Mouse (Mus musculus) liver, adult 2 months (tissue): ENCODE data around the gene Zfp991. TPM values are rescaled to one million over a fixed set of nuclear protein-coding genes. Genes with fewer than 3 reads are reported as not detected.
"Not testable (repeated sequence)": the region's sequence is repeated elsewhere in the genome, so short reads cannot be mapped to it uniquely, and the experiment has no call there.

ENCODE experiments used
- DNase-seq: peaks from one replicate; pipeline ENCODE4 v3.0.0-alpha.2; 2011; ENCODE audit warnings: low read depth, low spot score; ENCODE audit errors: extremely low read depth
- H3K27ac ChIP-seq: fragments of 200-500 bp; replicated peaks from 2 replicates; pipeline ENCODE4 v1.5.1; 2012; ENCODE audit warnings: low read depth, mild to moderate bottlenecking, control low read depth, inconsistent platforms, low read length; ENCODE audit not compliant: insufficient read depth
- H3K27me3 ChIP-seq: fragments of 200-500 bp; 2 replicates; pipeline ENCODE4 v1.6.1; 2012; ENCODE audit warnings: mild to moderate bottlenecking, moderate library complexity, low read length, inconsistent platforms; ENCODE audit not compliant: control insufficient read depth, insufficient read depth
- H3K36me3 ChIP-seq: fragments of 200-500 bp; 2 replicates; pipeline ENCODE4 v1.6.1; 2012; ENCODE audit warnings: low read length, inconsistent platforms; ENCODE audit not compliant: control insufficient read depth, insufficient read depth
- H3K4me1 ChIP-seq: fragments of 200-500 bp; 2 replicates; pipeline ENCODE4 v1.6.1; 2011; ENCODE audit warnings: low read length; ENCODE audit not compliant: control insufficient read depth, insufficient read depth
- H3K4me3 ChIP-seq: fragments of 200-500 bp; 2 replicates; pipeline ENCODE4 v1.5.1; 2011; ENCODE audit warnings: low read depth, mild to moderate bottlenecking, control low read depth, low read length, moderate library complexity; ENCODE audit not compliant: insufficient read depth
- H3K79me2 ChIP-seq: fragments of 200-500 bp; 2 replicates; pipeline ENCODE4 v1.6.1; 2012; ENCODE audit warnings: inconsistent platforms, mild to moderate bottlenecking, low read length, moderate library complexity; ENCODE audit not compliant: control insufficient read depth, insufficient read depth
- H3K9ac ChIP-seq: fragments of 200-500 bp; 2 replicates; pipeline ENCODE4 v1.6.1; 2012; ENCODE audit warnings: low read depth, mild to moderate bottlenecking, control low read depth, inconsistent platforms, low read length
- WGBS: fragments of 180-500 bp; shearing (Covaris S2); methylation state at CpG from one replicate; pipeline ENCODE4 v1.1.7; 2018; 5-methylcytosine and 5-hydroxymethylcytosine counted together
- polyA plus RNA-seq: library from polyadenylated mRNA; depleted of rRNA; stranded (reverse); fragments of >200 nt; gene quantifications from 2 replicates; pipeline ENCODE4 v1.2.3, GENCODE M21; 2012; rRNA removed
- total RNA-seq: library from RNA; depleted of rRNA; stranded (reverse); fragments of >200 nt; gene quantifications from 2 replicates; pipeline ENCODE4 v1.2.3, GENCODE M21; 2014; rRNA removed

Zfp991 gene
- total RNA-seq, result 1.1 TPM in 2 replicates
- 0.05 TPM in 1 of 2 replicates, not detected in the other for polyA plus RNA-seq

DNA sequence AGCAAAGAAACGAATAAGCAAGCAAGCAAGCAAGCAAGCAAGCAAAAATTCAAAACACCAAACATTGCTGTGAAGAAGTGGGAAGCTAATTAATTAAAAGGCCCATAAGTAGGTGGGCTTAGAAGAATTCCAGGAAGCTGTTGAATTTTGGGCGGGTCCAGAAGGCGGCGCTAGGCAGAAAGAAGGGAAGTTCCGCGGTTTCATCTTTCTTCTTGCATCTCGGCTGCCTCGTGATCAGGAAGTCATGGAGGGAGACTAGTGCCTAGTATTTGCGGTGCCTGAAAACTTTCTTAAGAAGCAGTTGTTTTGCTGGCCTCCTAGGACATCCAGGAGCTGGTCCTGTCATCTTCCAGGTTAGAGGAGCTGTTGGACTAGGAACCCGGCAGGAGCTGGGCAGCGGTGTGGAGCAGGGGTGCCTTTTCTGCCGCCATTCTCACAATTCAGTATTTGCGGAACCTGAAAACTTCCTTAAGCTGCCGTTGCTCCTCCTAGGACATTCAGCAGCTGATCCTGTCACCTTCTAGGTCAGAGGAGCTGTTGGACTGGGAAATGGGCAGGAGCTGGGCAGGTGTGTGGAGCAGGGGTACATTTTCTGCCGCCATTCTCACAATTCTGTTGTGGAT, at the start of gene Zfp991:
TSS of gene Zfp991 (plus strand) at position 202 of the 623 bp plus-strand sequence.
- H3K4me1 ChIP-seq, H3K79me2 ChIP-seq, H3K9ac ChIP-seq, H3K36me3 ChIP-seq, H3K27me3 ChIP-seq, DNase-seq, H3K4me3 ChIP-seq, H3K27ac ChIP-seq: not testable (repeated sequence)
- 33% methylated on average over 2 of the region's 15 CpGs for WGBS

DNA sequence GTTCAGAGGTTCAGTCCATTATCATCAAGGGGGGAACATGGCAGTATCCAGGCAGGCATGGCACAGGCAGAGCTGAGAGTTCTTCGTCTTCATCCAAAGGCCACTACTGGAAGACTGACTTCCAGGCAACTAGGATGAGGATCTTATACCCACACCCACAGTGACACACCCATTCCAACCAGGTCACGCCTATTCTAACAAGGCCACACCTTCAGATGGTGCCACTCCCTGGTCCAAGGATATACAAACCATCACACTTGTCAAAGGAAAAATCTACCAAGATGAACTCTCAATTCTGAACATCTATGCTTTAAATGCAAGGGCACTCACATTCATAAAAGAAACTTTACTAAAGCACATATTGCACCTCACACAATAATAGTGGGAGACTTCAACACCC, 36.2 kb upstream of the Zfp991 start:
- not testable (repeated sequence) for DNase-seq, H3K9ac ChIP-seq, H3K27me3 ChIP-seq, H3K4me3 ChIP-seq, H3K36me3 ChIP-seq, H3K4me1 ChIP-seq, H3K27ac ChIP-seq, H3K79me2 ChIP-seq
- WGBS, result 63% methylated on average over 2 of the region's 2 CpGs

DNA sequence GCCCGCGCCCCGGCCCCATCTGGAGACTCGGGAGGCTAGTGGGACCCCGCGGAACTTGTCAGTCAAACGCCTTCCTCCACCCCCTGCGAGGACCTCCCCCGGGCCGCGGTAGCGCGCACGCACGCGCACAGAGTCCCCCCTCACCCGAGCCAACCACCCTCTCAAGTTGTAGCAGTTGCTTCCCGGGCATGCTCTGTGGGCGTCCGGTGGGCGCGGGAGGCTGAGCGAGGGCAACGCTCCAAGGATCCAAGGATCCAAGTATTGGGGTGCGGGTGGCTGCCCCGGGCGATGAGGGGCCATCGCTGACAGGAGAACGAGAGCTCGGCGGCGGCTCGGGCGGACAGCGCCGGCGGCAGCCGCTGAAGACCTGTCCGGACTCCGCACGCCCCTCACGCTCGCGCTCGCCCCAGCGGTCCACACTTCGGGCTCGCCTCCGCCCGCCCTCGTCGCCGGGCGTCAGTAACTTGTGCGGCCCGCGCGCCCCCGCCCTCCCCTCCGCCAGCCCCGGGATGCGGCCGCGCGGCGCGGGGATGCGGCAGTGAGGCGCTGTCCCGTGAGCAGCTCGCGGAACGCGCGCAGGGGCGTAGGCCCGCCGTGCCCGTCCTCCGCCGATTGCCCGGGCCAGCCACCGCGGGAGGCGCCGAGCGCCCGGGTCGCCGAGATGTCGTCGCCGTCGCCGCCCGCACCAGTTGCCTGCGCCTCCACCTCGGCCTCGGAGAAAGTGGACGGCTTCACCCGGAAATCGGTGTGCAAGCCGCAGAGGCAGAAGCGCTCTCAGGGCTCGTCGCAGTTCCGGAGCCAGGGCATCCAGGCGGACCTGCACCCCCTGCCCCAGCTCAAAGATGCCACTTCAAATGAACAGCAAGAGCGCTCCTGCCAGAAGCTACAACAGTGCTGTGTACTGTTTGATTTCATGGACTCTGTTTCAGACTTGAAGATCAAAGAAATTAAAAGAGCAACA, 29.9 kb upstream of the Zfp991 start:
- not testable (repeated sequence) for DNase-seq, H3K79me2 ChIP-seq, H3K36me3 ChIP-seq, H3K27me3 ChIP-seq, H3K27ac ChIP-seq, H3K9ac ChIP-seq, H3K4me1 ChIP-seq
- peak overlapping the region; percentile 27; the same call in 1 of the 2 replicates for H3K4me3 ChIP-seq
- 3% methylated on average over 94 of the region's 109 CpGs for WGBS

DNA sequence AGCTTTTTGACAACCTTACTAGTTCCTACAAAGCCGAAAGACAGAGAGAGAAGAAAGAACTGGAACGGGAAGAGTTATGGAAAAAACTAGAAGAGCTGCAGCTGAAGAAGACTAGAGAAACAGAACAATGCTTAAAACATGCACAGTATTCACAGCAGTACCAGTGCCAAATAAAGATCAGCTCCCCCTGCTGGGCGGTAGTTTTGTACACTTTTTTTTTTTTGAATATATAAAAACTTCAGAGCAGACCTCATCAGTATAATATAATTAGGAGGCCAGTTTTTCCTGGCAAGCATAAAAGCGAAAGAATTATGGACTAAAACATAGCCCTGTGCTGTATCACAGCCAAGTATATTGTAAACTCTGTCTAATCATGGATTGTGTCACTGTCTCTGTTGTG, 28.0 kb upstream of the Zfp991 start:
- not testable (repeated sequence) for H3K79me2 ChIP-seq, H3K4me1 ChIP-seq, H3K4me3 ChIP-seq, H3K9ac ChIP-seq, H3K27me3 ChIP-seq, H3K27ac ChIP-seq, DNase-seq, H3K36me3 ChIP-seq
- 49% methylated on average over 4 of the region's 4 CpGs for WGBS

DNA sequence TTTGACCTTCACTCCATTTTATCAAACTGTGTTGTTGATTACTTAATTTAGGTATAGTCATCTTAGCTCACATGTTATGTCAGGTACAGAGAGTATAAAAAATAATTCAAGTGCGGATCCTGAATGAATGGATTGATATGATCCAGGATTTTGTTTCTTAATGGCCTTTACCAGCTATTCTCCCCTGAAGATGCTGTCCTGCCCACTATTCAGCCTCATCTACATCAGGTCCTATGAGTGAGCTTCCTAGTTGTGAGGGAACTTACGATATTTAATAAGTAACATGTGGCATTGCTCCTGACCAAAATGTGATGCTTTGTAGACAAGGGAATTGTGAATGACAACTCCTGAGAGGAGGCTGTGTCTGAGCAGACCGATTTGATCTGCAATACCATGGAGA, 14.0 kb upstream of the Zfp991 start:
- H3K9ac ChIP-seq, DNase-seq, H3K36me3 ChIP-seq, H3K4me1 ChIP-seq, H3K79me2 ChIP-seq, H3K27ac ChIP-seq, H3K27me3 ChIP-seq, H3K4me3 ChIP-seq: not testable (repeated sequence)
- 65% methylated on average over 2 of the region's 3 CpGs for WGBS

DNA sequence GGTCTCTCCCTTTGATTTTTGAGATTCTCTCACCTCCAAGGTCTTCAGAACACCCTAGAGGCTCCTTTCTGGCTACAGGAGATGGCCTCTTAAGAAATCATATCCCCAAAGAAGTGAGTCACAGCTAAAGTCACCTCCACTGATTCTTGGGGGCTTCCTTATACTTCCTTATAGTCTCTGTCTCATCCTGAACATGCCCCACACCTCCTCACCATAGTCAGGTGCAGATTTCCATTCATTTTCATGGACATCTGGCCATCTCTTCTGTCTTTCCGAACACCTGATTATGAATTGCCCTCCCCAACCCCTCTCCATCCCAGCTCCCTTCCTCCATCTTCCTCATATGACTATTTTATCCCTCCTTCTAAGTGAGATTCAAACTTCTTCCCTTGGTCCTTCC, 9.6 kb upstream of the Zfp991 start:
- not testable (repeated sequence) for DNase-seq, H3K27me3 ChIP-seq, H3K27ac ChIP-seq, H3K9ac ChIP-seq, H3K36me3 ChIP-seq, H3K4me1 ChIP-seq, H3K4me3 ChIP-seq, H3K79me2 ChIP-seq
- WGBS, result 60% methylated on average over 1 of the region's 1 CpGs

DNA sequence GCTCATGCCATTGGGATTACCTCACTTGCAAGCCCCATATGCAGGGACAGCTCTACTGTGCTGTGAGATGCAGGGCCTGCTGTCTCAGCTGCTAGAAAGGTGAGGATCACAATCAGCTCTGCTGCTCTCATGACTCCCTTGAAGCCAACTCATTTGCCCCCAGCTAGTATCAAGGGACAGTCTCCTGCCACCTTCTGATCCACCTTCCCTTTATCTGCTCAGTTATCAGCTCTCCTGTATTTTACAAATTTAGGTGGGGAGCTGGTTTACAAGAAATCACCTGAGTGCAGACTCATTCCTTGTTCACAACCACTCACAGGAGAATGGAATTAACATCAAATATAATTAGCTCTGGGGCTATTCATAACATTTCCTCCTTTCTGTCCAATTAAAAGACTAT, 8.0 kb upstream of the Zfp991 start:
- not testable (repeated sequence) for H3K4me3 ChIP-seq, DNase-seq, H3K79me2 ChIP-seq, H3K27me3 ChIP-seq, H3K36me3 ChIP-seq, H3K27ac ChIP-seq, H3K9ac ChIP-seq, H3K4me1 ChIP-seq

DNA sequence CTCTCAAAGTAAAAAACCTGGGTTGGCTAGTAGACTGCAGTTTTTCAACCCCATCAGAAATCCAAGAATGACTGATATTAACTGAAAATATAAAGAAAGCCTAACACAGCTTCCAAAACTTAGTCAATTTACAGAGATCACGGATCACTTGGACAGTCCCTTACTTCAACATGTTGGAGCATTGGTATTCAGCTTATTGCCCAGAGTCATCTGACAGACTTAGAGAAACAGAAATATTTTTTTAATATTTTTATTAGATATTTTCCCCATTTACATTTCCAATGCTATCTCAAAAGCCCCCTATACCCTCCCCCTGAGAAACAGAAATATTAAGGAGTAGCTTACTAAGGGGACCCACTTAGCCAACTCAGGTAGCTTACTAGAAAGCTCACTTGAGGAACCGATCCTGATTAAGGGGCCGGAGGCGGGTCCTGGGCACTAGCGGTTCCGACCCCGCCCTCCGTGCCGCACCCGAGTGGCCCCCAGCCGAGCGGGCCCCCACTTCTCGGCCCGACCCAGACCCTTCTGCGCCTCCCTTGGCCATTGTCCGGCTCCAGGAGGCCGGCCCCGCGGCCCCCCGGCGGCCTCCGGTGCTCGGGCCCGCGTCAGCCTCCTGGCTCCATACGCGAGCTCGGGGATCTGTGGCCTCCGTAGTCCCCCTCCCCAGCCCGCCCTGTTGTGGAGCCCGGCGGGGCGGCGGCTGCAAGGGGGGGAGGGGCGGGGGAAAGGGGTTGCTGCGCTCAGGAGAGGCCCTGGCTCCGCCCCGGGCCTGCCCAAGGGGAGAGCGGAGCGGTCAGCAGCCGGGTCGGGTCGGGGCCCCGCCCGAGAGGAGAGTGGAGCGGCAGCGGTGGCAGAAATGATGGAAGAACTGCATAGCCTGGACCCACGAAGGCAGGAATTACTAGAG, 7.2 kb upstream of the Zfp991 start:
- not testable (repeated sequence) for H3K79me2 ChIP-seq, H3K27me3 ChIP-seq, H3K27ac ChIP-seq, H3K36me3 ChIP-seq, H3K4me1 ChIP-seq
- H3K9ac ChIP-seq, result peak overlapping the region; percentile 26
- H3K4me3 ChIP-seq, result peak overlapping the region; percentile 38; the same call in 1 of the 2 replicates
- 13% methylated on average over 47 of the region's 48 CpGs for WGBS
- peak; percentile 13 for DNase-seq
